Mouse (Mus musculus) small intestine, adult 2 months (tissue): ENCODE results near the gene Dnajc17. TPM values are rescaled to one million over a fixed set of nuclear protein-coding genes. Genes with fewer than 3 reads are reported as not detected.

Experiments used
- H3K27ac ChIP-seq: fragments of 200-500 bp; 2 replicates; pipeline ENCODE4 v1.5.1; 2012; ENCODE audit warnings: low read depth, low read length, control low read depth, inconsistent platforms; ENCODE audit not compliant: insufficient read depth
- H3K27me3 ChIP-seq: fragments of 200-500 bp; 2 replicates; pipeline ENCODE4 v1.6.1; 2012; ENCODE audit warnings: mild to moderate bottlenecking, moderate library complexity, low read length, inconsistent platforms; ENCODE audit not compliant: control insufficient read depth, insufficient read depth
- H3K36me3 ChIP-seq: fragments of 200-500 bp; 2 replicates; pipeline ENCODE4 v1.6.1; 2012; ENCODE audit warnings: mild to moderate bottlenecking, low read length, control low read depth, inconsistent platforms; ENCODE audit not compliant: control insufficient read depth, insufficient read depth
- H3K4me1 ChIP-seq: fragments of 200-500 bp; 2 replicates; pipeline ENCODE4 v1.6.1; 2012; ENCODE audit warnings: low read length, inconsistent platforms, mixed read lengths; ENCODE audit not compliant: control insufficient read depth, insufficient read depth, insufficient read length
- H3K4me3 ChIP-seq: fragments of 200-500 bp; 2 replicates; pipeline ENCODE4 v1.5.1; 2012; ENCODE audit warnings: low read depth, mild to moderate bottlenecking, control low read depth, inconsistent platforms, low read length, moderate library complexity
- CTCF ChIP-seq: fragments of 200-500 bp; IDR thresholded peaks from 2 replicates; pipeline ENCODE4 v1.5.1; 2012; ENCODE audit warnings: low read depth, mild to moderate bottlenecking, control low read depth, inconsistent platforms, low read length, moderate library complexity, mixed read lengths; ENCODE audit not compliant: insufficient replicate concordance, insufficient read length; ENCODE audit errors: extremely low read depth
- POLR2A ChIP-seq: fragments of 200-500 bp; IDR thresholded peaks from 2 replicates; pipeline ENCODE4 v1.6.1; 2012; ENCODE audit warnings: low read depth, mild to moderate bottlenecking, control low read depth, inconsistent platforms, low read length, moderate library complexity
- WGBS: fragments of 180-500 bp; shearing (Covaris S2); methylation state at CpG from one replicate; pipeline ENCODE4 v1.1.7; 2018; 5-methylcytosine and 5-hydroxymethylcytosine counted together
- polyA plus RNA-seq: library from polyadenylated mRNA; depleted of rRNA; stranded (reverse); fragments of >200 nt; gene quantifications from 2 replicates; pipeline ENCODE4 v1.2.3, GENCODE M21; 2012

Gene Dnajc17
- polyA plus RNA-seq, 1 experiment = 2.9 TPM

DNA sequence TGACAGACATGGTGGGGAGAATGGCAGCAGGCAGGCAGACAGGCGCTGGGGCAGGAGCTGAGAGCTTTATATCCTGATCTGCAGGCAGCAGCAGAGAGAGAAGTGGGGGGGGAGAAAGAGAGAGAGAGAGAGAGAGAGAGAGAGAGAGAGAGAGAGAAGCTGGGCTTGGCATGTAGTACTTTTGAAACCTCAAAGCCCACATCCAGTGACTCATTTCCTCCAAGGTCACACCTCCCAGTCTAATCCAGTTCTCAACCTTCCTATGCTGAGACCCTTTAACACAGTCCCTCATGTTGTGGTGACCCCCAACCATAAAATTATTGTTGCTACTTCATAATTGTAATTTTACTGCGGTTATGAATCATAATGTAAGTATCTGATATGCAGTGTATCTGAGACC is 38.3 kb downstream of the Dnajc17 start:
- Histone ChIP-seq H3K4me3 (no peak overlapping the region), H3K27ac (no peak overlapping the region), H3K36me3 (no peaks in the 10 kb centered on the region; the same call in 1 of the 2 replicates), H3K27me3 (no peaks in the 10 kb centered on the region), H3K4me1 (peaks cover 39% of the 10 kb centered on the region)
- 91% methylated on average over 2 of the region's 2 CpGs for WGBS
- TF ChIP-seq POLR2A = no peak
- TF ChIP-seq CTCF = no peak

DNA sequence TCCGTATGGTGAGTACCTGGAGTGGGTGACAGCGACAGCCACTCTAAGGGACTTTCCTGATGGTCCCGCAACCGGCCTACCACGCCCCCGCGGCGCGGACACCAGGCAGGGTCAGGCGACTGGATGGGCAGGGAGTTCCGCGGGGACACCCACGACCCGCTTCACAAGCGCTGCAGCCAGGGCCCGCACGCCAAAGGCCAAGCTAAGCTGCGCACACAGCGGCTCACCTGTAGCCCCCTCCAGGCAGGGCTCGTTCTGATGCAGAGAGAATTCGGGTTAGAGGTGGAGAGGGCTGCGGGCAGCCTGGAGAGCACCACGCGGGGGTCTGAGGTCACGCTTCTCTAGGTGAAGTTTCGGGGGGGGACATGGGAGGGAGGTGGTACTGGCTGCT is 40.7 kb downstream of the Dnajc17 start:
- 5% methylated on average over 26 of the region's 26 CpGs for WGBS
- H3K27me3 ChIP-seq = no peaks in the 10 kb centered on the region
- TF ChIP-seq CTCF (no peak), POLR2A (no peak)
- H3K36me3 ChIP-seq = no peaks in the 10 kb centered on the region; the same call in 1 of the 2 replicates
- peaks cover 16% of the 10 kb centered on the region for H3K4me1 ChIP-seq
- peak overlapping the region; percentile 11; the same call in 1 of the 2 replicates for H3K27ac ChIP-seq
- peak overlapping the region; percentile 68 for H3K4me3 ChIP-seq

DNA sequence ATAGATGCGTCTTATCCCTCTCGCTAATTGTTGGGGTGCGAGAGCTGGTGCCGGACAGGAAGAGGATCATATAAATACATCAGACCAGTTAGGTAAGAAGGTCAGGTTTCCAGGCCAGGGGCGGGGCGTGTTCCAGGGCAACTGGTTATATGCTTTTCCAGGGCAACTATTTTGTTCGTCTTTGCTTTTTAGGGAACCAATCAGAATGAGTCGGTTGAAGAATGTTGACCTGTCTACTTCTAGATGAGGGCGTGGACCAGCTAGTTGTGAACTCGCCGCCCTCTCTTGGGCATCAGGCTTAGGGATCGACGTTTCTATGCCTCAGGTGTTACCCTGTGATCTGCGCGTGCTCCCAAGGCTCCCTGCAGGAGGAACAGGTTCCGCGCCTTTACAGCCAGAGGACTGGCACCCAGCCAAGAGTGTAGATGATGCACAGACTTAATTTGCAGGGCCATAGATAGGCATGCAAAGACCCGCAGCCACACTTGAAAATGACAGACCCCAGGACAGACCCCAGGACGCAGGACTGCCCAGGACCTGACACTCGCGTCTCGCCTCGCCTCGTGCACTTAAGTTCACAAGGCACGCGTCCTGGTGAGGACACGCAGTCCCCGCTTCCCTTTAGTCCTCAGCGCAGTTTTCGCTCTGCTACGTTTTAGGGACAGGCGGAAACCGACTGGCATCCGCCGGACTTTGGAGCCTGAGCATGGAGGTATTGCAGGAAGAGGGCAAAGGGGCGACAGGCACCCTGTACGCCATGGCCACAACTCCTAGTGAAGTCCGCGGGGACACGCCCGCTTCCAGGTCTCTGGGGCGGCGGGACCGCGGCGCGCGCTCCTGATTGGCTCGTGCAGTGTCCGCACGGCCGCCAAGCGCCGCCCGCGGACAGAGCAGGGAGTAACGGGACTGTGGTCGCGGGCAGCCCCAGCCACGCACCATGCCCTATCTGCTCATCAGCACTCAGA is 41.4 kb downstream of the Dnajc17 start, which contains the start of gene Gchfr:
TSS of gene Gchfr (plus strand) at position 873 of the 965 bp plus-strand sequence.
- Histone ChIP-seq H3K36me3 (no peaks in the 10 kb centered on the region; the same call in 1 of the 2 replicates), H3K4me1 (peaks cover 14% of the 10 kb centered on the region), H3K4me3 (peak within 1 kb of the TSS; percentile 68), H3K27me3 (no peaks in the 10 kb centered on the region), H3K27ac (peak within 1 kb of the TSS; percentile 92)
- no peak for TF ChIP-seq CTCF
- TF ChIP-seq POLR2A = no peak
- WGBS = under 1% methylated on average over 60 of the region's 60 CpGs

DNA sequence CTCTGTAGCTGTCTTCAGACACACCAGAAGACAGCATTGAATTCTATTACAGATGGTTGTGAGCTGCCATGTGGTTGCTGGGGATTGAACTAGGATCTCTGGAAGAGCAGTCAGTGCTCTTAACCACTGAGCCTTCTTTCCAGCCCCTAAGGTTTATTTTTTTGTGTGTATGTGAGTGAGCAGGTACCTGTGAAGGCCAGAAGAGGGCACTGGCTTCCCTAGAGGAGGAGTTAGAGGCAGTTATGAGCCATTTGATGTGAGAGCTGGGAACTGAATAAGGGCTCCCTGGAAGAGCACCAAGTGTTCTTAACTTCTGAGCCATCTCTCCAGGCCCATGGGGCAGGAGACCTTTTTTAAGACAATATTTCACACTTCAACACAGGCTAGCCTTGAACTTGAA is 43.2 kb downstream of the Dnajc17 start:
- H3K4me1 ChIP-seq = peaks cover 14% of the 10 kb centered on the region
- H3K4me3 ChIP-seq = no peak overlapping the region
- no peak for TF ChIP-seq CTCF
- no peak for TF ChIP-seq POLR2A
- H3K27me3 ChIP-seq = no peaks in the 10 kb centered on the region
- no peak overlapping the region for H3K27ac ChIP-seq
- H3K36me3 ChIP-seq = no peaks in the 10 kb centered on the region

DNA sequence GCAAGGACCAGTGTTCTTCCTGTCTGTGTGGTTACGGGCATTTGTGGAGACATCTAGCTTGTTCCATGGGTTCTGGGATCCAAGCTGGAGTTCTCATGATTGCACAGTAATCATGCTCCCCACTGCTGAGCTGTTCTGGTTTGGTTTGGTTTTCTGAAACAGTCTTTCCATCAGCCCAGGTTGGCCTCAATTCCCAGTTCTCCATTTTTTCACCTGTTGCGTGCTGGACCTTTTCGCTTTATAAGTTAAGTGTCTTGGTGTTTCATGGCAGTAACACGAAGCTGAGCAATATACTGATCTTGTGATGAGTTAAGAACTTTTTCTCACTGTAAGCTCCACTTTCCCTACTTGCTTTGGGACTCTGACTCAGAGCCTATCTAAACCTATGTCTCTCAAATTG is 44.6 kb downstream of the Dnajc17 start:
- no peak overlapping the region for H3K4me3 ChIP-seq
- TF ChIP-seq CTCF (no peak), POLR2A (no peak)
- 86% methylated on average over 4 of the region's 4 CpGs for WGBS
- no peaks in the 10 kb centered on the region for H3K36me3 ChIP-seq
- no peaks in the 10 kb centered on the region for H3K27me3 ChIP-seq
- H3K4me1 ChIP-seq = peaks cover 14% of the 10 kb centered on the region
- H3K27ac ChIP-seq = no peak overlapping the region

DNA sequence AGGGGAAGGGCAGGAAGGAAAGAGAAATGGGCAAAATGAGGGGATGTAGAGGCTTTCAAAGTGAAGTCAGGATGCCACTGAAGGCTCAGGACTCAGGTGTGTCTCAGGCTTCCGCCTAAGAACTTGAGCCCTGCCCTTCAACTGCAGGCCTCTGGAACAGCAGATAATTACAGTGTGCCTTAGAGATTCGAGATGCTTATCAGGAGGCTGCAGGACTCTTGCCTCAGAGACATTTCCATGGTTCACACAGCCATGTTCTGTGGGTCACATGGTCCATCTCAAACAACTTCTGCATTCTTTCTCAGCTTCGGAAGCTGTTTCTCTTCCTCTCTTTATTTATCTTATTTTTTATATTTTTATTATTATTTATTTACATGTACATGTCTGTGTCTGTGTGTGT is 45.5 kb downstream of the Dnajc17 start:
- no peak overlapping the region for H3K4me3 ChIP-seq
- H3K27me3 ChIP-seq = no peaks in the 10 kb centered on the region
- H3K36me3 ChIP-seq = no peaks in the 10 kb centered on the region
- WGBS = 30% methylated on average over 3 of the region's 3 CpGs
- H3K27ac ChIP-seq = peak overlapping the region; percentile 84
- H3K4me1 ChIP-seq = peaks cover 14% of the 10 kb centered on the region
- TF ChIP-seq CTCF = no peak
- TF ChIP-seq POLR2A = no peak

DNA sequence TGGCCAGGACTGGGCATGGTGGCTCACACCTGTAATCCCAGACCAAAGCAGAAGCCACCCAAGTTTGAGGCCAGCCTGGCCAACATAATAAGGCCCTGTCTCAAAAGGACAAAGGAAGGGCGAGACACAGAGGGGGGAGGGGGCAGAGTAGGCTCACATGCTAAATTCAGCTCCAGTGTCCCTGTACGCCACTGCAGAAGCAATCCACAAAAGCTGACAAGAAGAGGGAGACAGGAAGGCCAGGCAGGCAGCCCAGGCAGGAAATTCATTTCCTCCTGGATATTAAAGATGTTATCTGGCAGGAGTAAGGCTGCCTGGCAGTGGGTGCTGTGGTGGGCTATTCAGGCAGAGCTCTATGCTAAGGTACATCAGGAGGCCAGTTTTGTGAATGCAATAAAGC is 47.3 kb downstream of the Dnajc17 start:
- Histone ChIP-seq H3K27ac (no peak overlapping the region), H3K4me3 (no peak overlapping the region), H3K4me1 (peaks cover 4% of the 10 kb centered on the region; the same call in 1 of the 2 replicates), H3K36me3 (no peaks in the 10 kb centered on the region), H3K27me3 (no peaks in the 10 kb centered on the region)
- WGBS = 59% methylated on average over 2 of the region's 2 CpGs
- TF ChIP-seq CTCF = no peak
- no peak for TF ChIP-seq POLR2A
